Mouse (Mus musculus) Patski (cell line): ENCODE measurements around the gene Rps27. TPM values are rescaled to one million over a fixed set of nuclear protein-coding genes. Genes with fewer than 3 reads are reported as not detected.

Experiments
- ATAC-seq: fragments of 100-300 bp; one replicate; pipeline ENCODE4 v1.8.0; 2021
- CTCF ChIA-PET: fragments of 350-600 bp; sonication (Branson Sonifier 250); formaldehyde crosslinking; loops from one replicate; lab custom pipeline; 2022; ENCODE audit warnings: inconsistent platforms; lab: Charles Lee
- POLR2A ChIA-PET: fragments of 350-600 bp; sonication (Branson Sonifier 250); formaldehyde crosslinking; loops from one replicate; lab custom pipeline; 2022; ENCODE audit warnings: antibody characterized with exemption, inconsistent platforms; lab: Charles Lee
- DNase-seq: peaks from one replicate; pipeline ENCODE4 v3.0.0-alpha.2; 2011; ENCODE audit warnings: low read depth, low spot score
- H3K27me3 ChIP-seq: fragments of 371-371 bp; one replicate; pipeline ENCODE4 v1.5.1; 2021
- CTCF ChIP-seq: fragments of 100-300 bp; IDR thresholded peaks from one replicate; pipeline ENCODE4 v1.5.1; 2021
- in situ Hi-C: fragments of 300-500 bp; cut with MboI; formaldehyde crosslinking; loops from 3 replicates; pipeline ENCODE4 v1.11.1; 2018; ENCODE audit warnings: low pct_unique_long_range_greater_than_20kb, mixed read lengths
- polyA plus RNA-seq: library from polyadenylated mRNA; unstranded; gene quantifications from one replicate; pipeline ENCODE4 v1.2.3, GENCODE M21; 2021

Gene Rps27
- polyA plus RNA-seq, 1 experiment from 2014 or later: 2,084 TPM

DNA sequence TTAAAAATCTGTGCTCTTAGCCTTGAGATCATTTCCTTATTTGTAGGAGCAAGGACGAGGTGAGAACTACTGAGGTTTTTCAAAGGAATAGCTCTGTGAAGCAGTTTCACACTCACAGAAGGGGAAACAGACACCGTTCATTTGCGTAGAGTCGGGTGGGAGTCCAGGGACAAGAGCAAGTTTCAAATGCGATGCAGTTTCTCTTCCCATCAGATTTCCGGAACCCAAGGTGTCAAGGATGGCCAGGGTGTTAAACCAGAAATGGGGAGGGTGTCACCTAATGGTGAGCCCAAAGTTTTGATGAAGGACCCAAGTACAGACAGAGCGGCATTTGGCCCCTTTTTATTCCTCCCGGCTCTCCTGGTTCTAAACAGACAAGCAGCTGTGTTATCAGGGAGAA is 17.6 kb upstream of the Rps27 start:
- DNase-seq (no peak), ATAC-seq (peak; percentile 2)
- H3K27me3 ChIP-seq: no peaks in the 10 kb centered on the region
- CTCF ChIA-PET: interaction anchor here (1.0 to 2.2 kb wide), 7 partner anchors 9 to 154 kb away, joined by 3 to 9 read pairs (median 5); partner anchors contain the start of gene Slc39a1
- POLR2A ChIA-PET: interaction anchor here (1.7 to 2.5 kb wide), 2 partner anchors 11 to 17 kb away, joined by 9 to 18 read pairs; partner anchors contain the start of gene Slc39a1
- in situ Hi-C loops: no loop called here
- TF ChIP-seq CTCF: no peak

DNA sequence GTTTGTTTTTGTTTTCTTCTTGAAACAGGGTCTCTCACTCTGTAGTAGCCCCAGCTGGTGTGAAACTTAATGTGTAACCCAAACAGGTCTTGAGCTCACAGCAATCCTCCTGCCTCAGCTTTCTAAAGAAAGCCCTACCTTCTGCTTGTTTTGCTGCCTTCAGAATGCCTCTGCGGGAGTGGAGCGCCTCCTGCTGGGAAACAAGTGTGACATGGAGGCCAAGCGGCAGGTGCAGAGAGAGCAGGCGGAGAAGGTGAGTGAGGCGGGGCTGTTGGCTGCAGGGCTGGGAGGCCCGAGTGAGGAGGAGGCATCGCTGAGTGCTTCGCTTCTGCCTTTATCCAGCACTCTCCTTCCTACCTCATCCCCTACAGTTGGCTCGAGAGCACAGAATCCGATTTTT is 10.9 kb upstream of the Rps27 start:
- no peak for TF ChIP-seq CTCF
- in situ Hi-C loops: loop anchor here (5.0 kb wide), 2 partner anchors 33 to 148 kb away; no protein-coding TSS in a partner anchor
- ATAC-seq (no peak), DNase-seq (no peak)
- ChIA-PET CTCF (interaction anchor here (1.3 kb wide), 1 partner anchor 15 kb away, joined by 3 read pairs; no protein-coding TSS in a partner anchor), POLR2A (no interaction called here)
- H3K27me3 ChIP-seq: no peaks in the 10 kb centered on the region

DNA sequence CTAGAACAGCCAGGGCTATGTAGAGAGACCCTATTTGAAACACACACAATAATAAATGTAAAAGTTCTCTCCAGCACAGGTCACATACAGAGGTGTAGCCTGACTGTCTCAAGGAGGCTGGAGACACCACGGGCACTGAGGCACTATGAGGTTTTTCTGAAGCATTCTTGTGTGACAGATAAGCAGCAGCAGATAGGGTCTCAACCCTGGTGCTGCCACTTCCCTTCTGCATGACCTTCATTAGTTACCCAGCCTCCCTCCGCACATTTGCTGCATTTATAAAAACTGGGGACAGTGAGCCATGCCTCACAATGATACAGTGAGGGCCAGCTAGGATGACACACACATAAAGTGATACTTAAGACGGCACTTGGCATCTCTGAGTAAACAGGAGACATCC is 9.5 kb upstream of the Rps27 start:
- ChIA-PET CTCF (interaction anchor here (1.3 to 1.5 kb wide), 2 partner anchors 16 to 246 kb away, joined by 3 read pairs; no protein-coding TSS in a partner anchor), POLR2A (interaction anchor here (0.6 to 1.0 kb wide), 2 partner anchors 24 to 187 kb away, joined by 4 to 6 read pairs; no protein-coding TSS in a partner anchor)
- no peak for TF ChIP-seq CTCF
- no peak for DNase-seq
- in situ Hi-C loops: loop anchor here (5.0 kb wide), 2 partner anchors 34 to 149 kb away; no protein-coding TSS in a partner anchor
- H3K27me3 ChIP-seq: no peaks in the 10 kb centered on the region
- ATAC-seq: no peak

GRCm38 (mm10) chr3:90222455-90222854 is 9.0 kb upstream of the Rps27 start:
- CTCF ChIA-PET: interaction anchor here (0.6 to 1.5 kb wide), 5 partner anchors 8 to 246 kb away, joined by 3 to 5 read pairs (median 3); no protein-coding TSS in a partner anchor
- in situ Hi-C loops: loop anchor here (5.0 kb wide), 2 partner anchors 35 to 150 kb away; no protein-coding TSS in a partner anchor
- no peak for ATAC-seq
- DNase-seq: no peak
- POLR2A ChIA-PET: interaction anchor here (0.6 to 1.2 kb wide), 3 partner anchors 10 to 187 kb away, joined by 4 to 6 read pairs (median 4); partner anchors contain the start of genes Rab13, Rps27 and Slc39a1
- no peaks in the 10 kb centered on the region for H3K27me3 ChIP-seq
- TF ChIP-seq CTCF: no peak

DNA sequence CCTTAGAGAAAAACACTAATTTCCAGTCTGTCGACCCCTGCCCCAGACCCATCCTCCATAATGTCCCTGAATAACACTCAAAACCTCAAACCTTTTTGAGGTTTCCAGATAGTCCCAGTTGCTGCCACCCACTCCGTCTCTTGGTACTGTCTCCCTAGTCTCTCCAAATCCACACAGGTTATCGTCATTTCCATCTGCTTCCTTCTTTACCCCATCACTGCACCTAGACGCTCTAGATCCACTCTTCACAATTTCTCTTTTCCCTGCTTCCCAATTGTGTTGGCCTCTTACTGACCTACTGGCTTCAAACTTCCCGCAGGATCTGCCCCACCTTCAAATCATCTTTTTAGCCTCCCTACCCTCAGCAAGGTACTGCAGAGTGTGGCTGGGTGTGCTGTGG is 7.7 kb upstream of the Rps27 start:
- CTCF ChIA-PET: interaction anchor here (1.2 to 1.6 kb wide), 5 partner anchors 10 to 155 kb away, joined by 3 to 5 read pairs (median 4); partner anchors contain the start of gene Jtb
- TF ChIP-seq CTCF: no peak
- DNase-seq (no peak), ATAC-seq (no peak)
- H3K27me3 ChIP-seq: no peaks in the 10 kb centered on the region
- POLR2A ChIA-PET: interaction anchor here (0.9 to 1.7 kb wide), 5 partner anchors 10 to 173 kb away, joined by 3 to 9 read pairs (median 3); partner anchors contain the start of genes Jtb and Slc39a1
- in situ Hi-C loops: loop anchor here (5.0 kb wide), 2 partner anchors 36 to 151 kb away; no protein-coding TSS in a partner anchor

- ChIA-PET POLR2A (interaction anchor here (0.9 to 1.7 kb wide), 6 partner anchors 11 to 172 kb away, joined by 3 to 9 read pairs (median 4); partner anchors contain the start of genes Jtb and Slc39a1), CTCF (interaction anchor here (1.1 to 1.6 kb wide), 4 partner anchors 10 to 153 kb away, joined by 3 to 7 read pairs (median 4); partner anchors contain the start of genes Jtb and Slc39a1)
- ATAC-seq: peak; percentile 83
- DNase-seq: no peak
- no peaks in the 10 kb centered on the region for H3K27me3 ChIP-seq
- in situ Hi-C loops: loop anchor here (5.0 kb wide), 2 partner anchors 37 to 152 kb away; no protein-coding TSS in a partner anchor
- no peak for TF ChIP-seq CTCF
These were observed 7.1 kb upstream of the Rps27 start for GRCm38 (mm10) chr3:90220531-90220951.

DNA sequence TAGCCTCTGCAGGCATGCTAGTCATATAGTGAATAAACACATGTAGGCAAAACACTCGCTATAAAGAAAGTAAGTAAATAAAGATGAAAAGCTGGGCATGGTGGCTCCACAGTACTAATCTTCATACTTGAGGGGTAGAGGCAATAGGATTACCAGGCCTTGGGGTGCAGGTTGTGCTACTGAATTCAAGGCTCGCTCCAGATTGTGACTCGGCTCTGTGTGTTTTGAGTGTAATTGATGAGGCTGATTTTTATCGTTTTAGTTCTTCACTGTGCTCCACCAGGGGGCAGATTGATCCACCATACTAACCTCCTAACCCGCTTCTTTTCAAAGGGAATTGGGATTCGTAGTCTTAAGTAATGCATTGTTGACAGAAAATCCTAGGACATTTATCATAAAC is 6.6 kb upstream of the Rps27 start:
- H3K27me3 ChIP-seq: no peaks in the 10 kb centered on the region
- ChIA-PET POLR2A (interaction anchor here (0.6 to 1.7 kb wide), 7 partner anchors 12 to 172 kb away, joined by 3 to 9 read pairs (median 4); partner anchors contain the start of genes Jtb and Slc39a1), CTCF (interaction anchor here (1.1 to 1.6 kb wide), 4 partner anchors 11 to 154 kb away, joined by 3 to 7 read pairs (median 4); partner anchors contain the start of genes Jtb and Slc39a1)
- peak; percentile 90 for TF ChIP-seq CTCF
- DNase-seq (no peak), ATAC-seq (peak; percentile 51)
- in situ Hi-C loops: loop anchor here (5.0 kb wide), 2 partner anchors 37 to 152 kb away; no protein-coding TSS in a partner anchor

- ChIA-PET CTCF (interaction anchor here (0.6 to 2.2 kb wide), 21 partner anchors 9 to 251 kb away, joined by 3 to 7 read pairs (median 3); partner anchors contain the start of genes Jtb and Slc39a1), POLR2A (interaction anchor here (0.6 kb wide), 2 partner anchors 14 to 54 kb away, joined by 3 to 8 read pairs; no protein-coding TSS in a partner anchor)
- no peak for DNase-seq
- ATAC-seq: no peak
- TF ChIP-seq CTCF: peak; percentile 77
- in situ Hi-C loops: no loop called here
- no peaks in the 10 kb centered on the region for H3K27me3 ChIP-seq
These were observed 2.5 kb upstream of the Rps27 start for GRCm38 (mm10) chr3:90215825-90216380.

DNA sequence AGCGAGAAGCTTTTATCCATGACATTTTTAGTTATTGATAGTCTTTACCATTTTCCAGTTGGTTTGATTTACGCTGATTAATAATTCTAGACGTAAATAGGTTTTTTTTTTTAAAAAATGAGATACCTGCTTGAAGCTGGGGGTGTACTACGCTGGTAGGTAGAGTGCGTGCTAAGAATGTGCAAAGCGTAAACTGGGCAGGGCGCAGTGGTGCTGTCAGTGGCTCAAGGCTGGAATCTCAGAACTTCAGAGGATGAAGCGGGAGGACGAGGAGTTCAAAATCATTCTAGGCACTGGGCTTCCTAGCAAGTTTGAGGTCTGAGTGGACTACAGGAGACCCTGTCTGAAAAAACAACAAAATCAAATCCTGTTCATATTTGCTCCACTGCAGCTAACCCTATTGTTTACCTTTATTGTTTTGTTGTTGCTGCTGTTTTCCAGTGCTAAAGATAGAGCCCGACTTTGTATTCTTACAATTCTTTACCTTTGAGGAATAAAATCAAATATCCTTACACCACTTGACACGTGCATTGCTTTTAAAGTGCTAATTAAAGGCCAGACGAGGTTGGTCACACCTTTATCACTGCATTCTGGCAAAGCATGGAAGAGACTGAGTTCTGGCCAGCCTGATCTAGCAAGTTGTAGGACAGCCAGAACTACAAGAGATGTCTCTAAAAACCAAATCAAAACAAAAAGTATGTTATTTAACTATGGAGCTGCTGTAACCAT is 669 bp upstream of the Rps27 start:
- no peaks in the 10 kb centered on the region for H3K27me3 ChIP-seq
- in situ Hi-C loops: no loop called here
- CTCF ChIA-PET: interaction anchor here (1.2 to 2.2 kb wide), 4 partner anchors 24 to 159 kb away, joined by 3 to 7 read pairs (median 4); no protein-coding TSS in a partner anchor
- DNase-seq (no peak), ATAC-seq (no peak)
- no peak for TF ChIP-seq CTCF
- POLR2A ChIA-PET: interaction anchor here (0.7 to 0.9 kb wide), 3 partner anchors 12 to 157 kb away, joined by 3 to 4 read pairs (median 4); partner anchors contain the start of gene Slc39a1
